Mouse (Mus musculus): ENCODE measurements at regions not wholly inside any gene's neighbourhood (a gene's known extent, or its start where the extent isn't known, plus 50 kb on each side); places are given as distances from the start of the nearest gene placed in this dataset.

- TF ChIP-seq EP300 (IDR thresholded peaks at IDR 0.05; ENCODE audit: low read depth) = no peak
- TF ChIP-seq CTCF (IDR thresholded peaks at IDR 0.05; ENCODE audit: low read depth) = no peak
These were observed 345.9 kb upstream of the Lrrc3b start for GRCm38 (mm10) chr14:15784727-15785126.
